Mouse (Mus musculus) ES-E14 (cell line): Measurements from ENCODE around the gene Tradd.

Experiments
- MAFK ChIP-seq: IDR thresholded peaks from 2 replicates; pipeline ENCODE4 v1.6.1; 2014; ENCODE audit warnings: mild to moderate bottlenecking, low read depth, low read length, inconsistent platforms; ENCODE audit not compliant: insufficient read depth
- ZC3H11A ChIP-seq: IDR thresholded peaks from 2 replicates; pipeline ENCODE4 v1.6.1; 2012; ENCODE audit warnings: low read depth, mild to moderate bottlenecking, inconsistent platforms, low read length, borderline replicate concordance

DNA sequence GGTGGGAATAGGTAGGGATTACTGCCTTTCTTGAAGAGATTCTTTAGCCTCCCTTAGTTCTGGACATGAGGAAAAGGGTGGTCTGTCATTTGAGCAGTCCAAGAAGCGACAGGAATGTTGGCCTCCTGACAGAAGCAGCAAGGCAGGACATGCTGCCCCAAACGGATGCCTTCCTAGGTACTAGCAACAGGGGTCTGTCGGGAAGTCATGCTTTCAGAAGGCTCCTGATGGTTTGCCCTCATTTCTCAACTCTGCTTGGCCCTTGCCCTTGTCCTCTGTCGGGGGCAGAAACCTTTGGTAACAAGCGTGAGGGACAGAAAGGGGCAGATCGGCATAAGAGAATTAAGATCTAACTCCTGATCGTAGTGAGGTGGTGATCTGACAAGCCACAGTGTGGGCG is 45.7 kb upstream of the Tradd start:
- TF ChIP-seq MAFK (no peak), ZC3H11A (no peak)
